Mouse (Mus musculus): ENCODE results near the gene C2cd2.

The C2cd2 gene

DNA sequence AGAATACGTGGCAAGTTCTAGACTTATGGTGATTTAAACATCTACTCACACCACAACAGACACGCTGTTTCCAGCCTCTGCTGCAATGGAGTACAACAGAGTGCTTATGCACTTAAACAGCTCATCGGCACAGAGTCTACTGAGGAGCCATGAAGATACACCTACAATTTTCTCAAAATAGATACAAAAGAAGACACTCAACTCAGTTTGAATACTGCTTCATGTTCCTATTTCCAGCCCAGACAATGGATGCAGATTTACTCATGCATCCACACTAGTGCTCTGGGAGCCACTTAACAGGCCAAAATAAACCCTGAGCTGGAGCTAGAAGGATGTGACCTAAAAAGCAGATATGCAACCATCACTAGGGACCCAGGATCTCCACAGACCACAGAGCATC, 153.5 kb downstream of the C2cd2 start:
- no peak for DNase-seq (ENCODE audit: low spot score)

DNA sequence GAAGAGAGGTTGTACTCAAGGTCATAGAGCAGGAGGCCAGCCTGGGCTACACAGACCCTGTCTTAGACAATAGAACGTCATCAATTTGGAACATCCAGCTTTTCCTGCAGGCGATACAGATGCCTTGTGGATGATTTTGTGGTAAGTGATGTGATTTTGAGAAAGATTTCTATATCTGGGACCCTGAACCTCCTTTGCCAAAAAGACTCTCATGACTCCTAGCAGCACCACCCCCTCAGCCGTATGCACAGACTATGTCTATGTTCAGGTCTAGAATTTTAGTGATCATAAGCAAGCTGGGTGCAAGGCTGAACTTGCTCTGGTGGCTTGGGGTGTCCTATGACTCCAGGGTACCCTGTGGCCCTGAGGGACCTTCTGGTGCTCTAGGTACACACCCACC, 156.8 kb downstream of the C2cd2 start:
- no peak for DNase-seq (ENCODE audit: low spot score)

Measured in lung, postnatal 25 days (tissue).